Comparison of ENCODE assay signal across 8 mouse cellular contexts in the genomic region with DNA sequence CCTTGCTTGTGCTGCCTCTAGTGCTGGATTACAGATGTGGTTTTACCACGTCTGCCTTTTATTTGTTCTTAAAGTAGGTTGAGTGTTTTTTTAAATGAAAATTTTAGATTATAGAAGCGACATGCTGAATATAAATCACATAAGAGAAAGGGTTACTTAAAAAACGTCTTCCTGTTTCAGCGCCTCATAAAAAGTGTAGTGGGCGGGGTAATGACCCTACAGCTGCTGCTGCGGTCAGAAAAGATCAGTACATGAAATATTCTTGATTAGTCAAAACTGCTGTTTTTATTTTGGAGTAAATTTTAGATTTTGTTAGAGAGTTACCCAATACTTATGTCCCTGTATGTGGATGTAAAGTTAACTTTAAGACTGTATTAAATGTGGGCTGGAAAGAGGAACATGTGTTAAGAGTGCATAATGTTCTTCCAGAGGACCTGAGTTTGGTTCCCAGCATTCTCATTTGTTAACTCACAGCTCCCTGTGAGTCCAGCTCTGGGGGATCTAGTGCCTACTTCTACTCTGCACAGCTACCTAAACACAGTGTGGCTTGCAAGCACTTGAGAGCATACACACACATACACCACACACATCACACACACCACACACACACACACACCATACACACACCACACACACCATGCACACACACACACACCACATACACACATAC. TPM values are rescaled to one million over a fixed set of nuclear protein-coding genes. Genes with fewer than 3 reads are reported as not detected.
DNase-seq lines count a peak whose midpoint lies in the region; ATAC-seq and TF ChIP-seq lines count a peak whose summit lies in the region.

No protein-coding gene starts in this region.

- no peaks in the 10 kb centered on the region for H3K9me3 ChIP-seq in heart, postnatal 0 days (replicated peaks; ENCODE audit: control insufficient read depth, low read length)
- no peaks in the 10 kb centered on the region for H3K9me3 ChIP-seq in stomach, postnatal 0 days (ENCODE audit: control insufficient read depth, low read length)

- peaks cover 25% of the 10 kb centered on the region for H3K4me1 ChIP-seq in heart, postnatal 0 days (ENCODE audit: control insufficient read depth, insufficient read depth)
- peaks cover 2% of the 10 kb centered on the region; the same call in 1 of the 2 replicates for H3K4me1 ChIP-seq in stomach, postnatal 0 days (replicated peaks; ENCODE audit: control insufficient read depth, insufficient read depth)

- no peak for ATAC-seq in heart, postnatal 0 days (ENCODE audit: insufficient read depth, low read depth)
- ATAC-seq in stomach, postnatal 0 days (ENCODE audit: low FRiP score, low TSS enrichment), result no peak

- H3K4me2 ChIP-seq in heart, postnatal 0 days (ENCODE audit: low read depth, low read length), result peak overlapping the region; percentile 94; the same call in 1 of the 2 replicates
- H3K4me2 ChIP-seq in stomach, postnatal 0 days (replicated peaks; ENCODE audit: low read depth), result peak overlapping the region; percentile 58

- no peak overlapping the region for H3K27ac ChIP-seq in heart, postnatal 0 days (ENCODE audit: low read depth)
- 0 out of 2 replicates have a peak overlapping the region, but pooled peaks have one; percentile 24 for H3K27ac ChIP-seq in stomach, postnatal 0 days (replicated peaks)

- no peak overlapping the region for H3K4me3 ChIP-seq in heart, postnatal 0 days (ENCODE audit: low read depth, low read length)
- peak overlapping the region; percentile 93 for H3K4me3 ChIP-seq in stomach, postnatal 0 days (ENCODE audit: low read depth, low read length)

- no peaks in the 10 kb centered on the region for H3K27me3 ChIP-seq in heart, postnatal 0 days (ENCODE audit: control insufficient read depth, insufficient read depth, low read length)
- H3K27me3 ChIP-seq in stomach, postnatal 0 days (ENCODE audit: control insufficient read depth, insufficient read depth, low read length), result no peaks in the 10 kb centered on the region

- 55% methylated on average over 6 of the region's 6 CpGs for WGBS in heart, postnatal 0 days
- 22% methylated on average over 6 of the region's 6 CpGs for whole genome bisulfite sequencing in stomach, postnatal 0 days

- no peak overlapping the region for H3K9ac ChIP-seq in heart, postnatal 0 days (replicated peaks; ENCODE audit: low read depth, low read length)
- no peak overlapping the region for H3K9ac ChIP-seq in stomach, postnatal 0 days (ENCODE audit: low read length)

- peaks cover 9% of the 10 kb centered on the region; the same call in 1 of the 2 replicates for H3K36me3 ChIP-seq in heart, postnatal 0 days (replicated peaks; ENCODE audit: control insufficient read depth, insufficient read depth, low read length)
- H3K36me3 ChIP-seq in stomach, postnatal 0 days (ENCODE audit: control insufficient read depth, insufficient read depth, low read length), result no peaks in the 10 kb centered on the region

- no peak for DNase-seq in heart, postnatal 0 days (ENCODE audit: low spot score)
- DNase-seq in heart, adult 18-20 months, result no peak
- peak; percentile 48 for DNase-seq in spleen, postnatal 36 days (ENCODE audit: low spot score in 2 of 2)
- no peak for DNase-seq in spleen, adult 18-20 months
- DNase-seq in kidney, postnatal 4 days, result peak; percentile 40 to 42
- peak; percentile 14 for DNase-seq in stomach, postnatal 0 days (ENCODE audit: low spot score)
- no peak for DNase-seq in adipocyte (ENCODE audit: low spot score)
- DNase-seq in urinary bladder, postnatal 14 days (ENCODE audit: low spot score), result no peak

- no peak for TF ChIP-seq EP300 in heart, postnatal 0 days (IDR thresholded peaks at IDR 0.05; ENCODE audit: low read depth)
- TF ChIP-seq EP300 in stomach, postnatal 0 days (optimal IDR thresholded peaks at IDR 0.05), result no peak

- no peak for TF ChIP-seq CTCF in heart, postnatal 0 days (IDR thresholded peaks at IDR 0.05; ENCODE audit: low read depth)
- peak; percentile 42; the same call in 1 of the 2 replicates for TF ChIP-seq CTCF in stomach, postnatal 0 days (IDR thresholded peaks at IDR 0.05; ENCODE audit: low read depth)

RNA-seq across cellular contexts. Expression of a gene that starts 14.1 kb away (rescaled TPM):
- total RNA-seq in heart, postnatal 0 days (2014; rRNA removed; ENCODE audit: low replicate concordance), result 4.2 and 5.5 TPM in 2 replicates
- polyA plus RNA-seq in heart, postnatal 0 days (2015; fragmentation: Nextera tagmentation; extraction: Ambion mirVana), result 28.6 and 34.8 TPM in 2 replicates
- 10 to 100 TPM; 20.3 to 31.3 TPM for total RNA-seq in heart, adult 18-20 months (2021)
- 204 and 217 TPM in 2 replicates for polyA plus RNA-seq in stomach, postnatal 0 days (2015; fragmentation: Nextera tagmentation; extraction: Ambion mirVana)

RNA-seq across cellular contexts. Expression of a gene that starts 37.9 kb away (rescaled TPM):
- 38.0 and 48.6 TPM in 2 replicates for total RNA-seq in heart, postnatal 0 days (2014; rRNA removed; ENCODE audit: low replicate concordance)
- 20.1 and 22.1 TPM in 2 replicates for polyA plus RNA-seq in heart, postnatal 0 days (2015; fragmentation: Nextera tagmentation; extraction: Ambion mirVana)
- total RNA-seq in heart, adult 18-20 months (2021), result 10 to 100 TPM; 27.0 to 27.9 TPM
- 31.7 and 33.9 TPM in 2 replicates for polyA plus RNA-seq in stomach, postnatal 0 days (2015; fragmentation: Nextera tagmentation; extraction: Ambion mirVana)

RNA-seq across cellular contexts. Expression of a gene that starts 38.3 kb away (rescaled TPM):
- total RNA-seq in heart, postnatal 0 days (2014; rRNA removed; ENCODE audit: low replicate concordance), result 32.1 and 45.5 TPM in 2 replicates
- 74.2 and 78.3 TPM in 2 replicates for polyA plus RNA-seq in heart, postnatal 0 days (2015; fragmentation: Nextera tagmentation; extraction: Ambion mirVana)
- 10 to 100 TPM; 31.6 to 36.2 TPM for total RNA-seq in heart, adult 18-20 months (2021)
- polyA plus RNA-seq in stomach, postnatal 0 days (2015; fragmentation: Nextera tagmentation; extraction: Ambion mirVana), result 48.7 and 52.8 TPM in 2 replicates

Comparison
In these comparisons a context has a peak if more than half of its experiments do, and no peak if none do; other contexts are left out.
1. DNase-seq: peak in spleen, postnatal 36 days (2 of 2), kidney, postnatal 4 days (2 of 2) and stomach, postnatal 0 days (single experiment); none in heart, postnatal 0 days (single experiment), heart, adult 18-20 months (0 of 2), spleen, adult 18-20 months (0 of 2), adipocyte (single experiment) and urinary bladder, postnatal 14 days (single experiment).